Mouse (Mus musculus): ENCODE results near the gene Cd59b. TPM values are rescaled to one million over a fixed set of nuclear protein-coding genes. Genes with fewer than 3 reads are reported as not detected.

Gene Cd59b
- polyA plus RNA-seq, 1 experiment from 2014 or later = 11.6 TPM

GRCm38 (mm10) chr2:104030381-104030780, 39.3 kb upstream of the Cd59b start:
- TF ChIP-seq CTCF (IDR thresholded peaks at IDR 0.05; ENCODE audit: low read depth) = no peak
- Histone ChIP-seq H3K36me3 (ENCODE audit: insufficient read depth, low read length) (0 out of 2 replicates have a peak, but pooled peaks cover 8% of the 10 kb centered on the region), H3K4me3 (replicated peaks; ENCODE audit: low read depth, low read length) (no peak overlapping the region), H3K9me3 (replicated peaks; ENCODE audit: low read length) (no peaks in the 10 kb centered on the region), H3K27me3 (ENCODE audit: insufficient read depth, low read length) (no peaks in the 10 kb centered on the region), H3K4me2 (ENCODE audit: low read length) (no peak overlapping the region), H3K9ac (ENCODE audit: low read depth, low read length) (no peak overlapping the region), H3K4me1 (replicated peaks; ENCODE audit: insufficient read depth, low read length) (peaks cover 13% of the 10 kb centered on the region; the same call in 1 of the 2 replicates), H3K27ac (no peak overlapping the region)
- WGBS = 65% methylated on average over 3 of the region's 3 CpGs
- DNase-seq (ENCODE audit: low spot score) = no peak
- no peak for ATAC-seq (replicated peaks; ENCODE audit: low FRiP score, low read depth)

DNA sequence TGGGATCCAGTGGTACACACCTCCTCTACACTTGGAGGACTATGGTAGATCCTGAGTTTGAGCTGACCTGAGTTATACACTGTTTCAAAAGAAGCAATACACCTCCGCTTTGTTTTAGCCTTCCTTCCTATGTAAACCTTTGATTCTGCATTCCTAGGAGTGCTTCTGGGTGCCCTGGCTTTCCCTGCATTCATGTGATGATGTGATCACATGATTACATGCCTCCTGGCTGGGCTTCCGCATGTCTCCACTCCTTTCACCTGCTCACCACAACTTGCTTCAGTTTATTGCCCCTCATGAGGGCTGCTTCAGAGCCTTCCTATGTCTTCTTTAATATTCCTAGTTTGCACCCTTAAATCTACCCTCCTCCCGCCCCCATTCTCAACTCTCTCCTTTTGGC, 37.6 kb upstream of the Cd59b start:
- Histone ChIP-seq H3K27me3 (ENCODE audit: insufficient read depth, low read length) (no peaks in the 10 kb centered on the region), H3K27ac (no peak overlapping the region), H3K9ac (ENCODE audit: low read depth, low read length) (no peak overlapping the region), H3K9me3 (replicated peaks; ENCODE audit: low read length) (no peaks in the 10 kb centered on the region), H3K4me3 (replicated peaks; ENCODE audit: low read depth, low read length) (no peak overlapping the region), H3K36me3 (ENCODE audit: insufficient read depth, low read length) (0 out of 2 replicates have a peak, but pooled peaks cover 12% of the 10 kb centered on the region), H3K4me2 (ENCODE audit: low read length) (no peak overlapping the region), H3K4me1 (replicated peaks; ENCODE audit: insufficient read depth, low read length) (peaks cover 13% of the 10 kb centered on the region; the same call in 1 of the 2 replicates)
- ATAC-seq (replicated peaks; ENCODE audit: low FRiP score, low read depth) = no peak
- TF ChIP-seq CTCF (IDR thresholded peaks at IDR 0.05; ENCODE audit: low read depth) = no peak
- DNase-seq (ENCODE audit: low spot score) = no peak
- WGBS = 86% methylated on average over 3 of the region's 3 CpGs

- DNase-seq (ENCODE audit: low spot score) (peak; percentile 81), ATAC-seq (replicated peaks; ENCODE audit: low FRiP score, low read depth) (peak; percentile 40; the same call in 1 of the 2 replicates)
- no peak overlapping the region for H3K27ac ChIP-seq
- H3K9ac ChIP-seq (ENCODE audit: low read depth, low read length) = no peak overlapping the region
- peaks cover under 1% of the 10 kb centered on the region; the same call in 1 of the 2 replicates for H3K4me1 ChIP-seq (replicated peaks; ENCODE audit: insufficient read depth, low read length)
- no peak overlapping the region for H3K4me3 ChIP-seq (replicated peaks; ENCODE audit: low read depth, low read length)
- TF ChIP-seq CTCF (IDR thresholded peaks at IDR 0.05; ENCODE audit: low read depth) = peak; percentile 98
- 31% methylated on average over 3 of the region's 3 CpGs for WGBS
- H3K27me3 ChIP-seq (ENCODE audit: insufficient read depth, low read length) = no peaks in the 10 kb centered on the region
- 0 out of 2 replicates have a peak, but pooled peaks cover 16% of the 10 kb centered on the region for H3K36me3 ChIP-seq (ENCODE audit: insufficient read depth, low read length)
- H3K9me3 ChIP-seq (replicated peaks; ENCODE audit: low read length) = no peaks in the 10 kb centered on the region
- H3K4me2 ChIP-seq (ENCODE audit: low read length) = no peak overlapping the region
These were observed 34.7 kb upstream of the Cd59b start for GRCm38 (mm10) chr2:104034832-104035472.

- Histone ChIP-seq H3K4me1 (replicated peaks; ENCODE audit: insufficient read depth, low read length) (no peaks in the 10 kb centered on the region), H3K27me3 (ENCODE audit: insufficient read depth, low read length) (no peaks in the 10 kb centered on the region), H3K4me2 (ENCODE audit: low read length) (no peak overlapping the region), H3K4me3 (replicated peaks; ENCODE audit: low read depth, low read length) (no peak overlapping the region), H3K27ac (no peak overlapping the region), H3K36me3 (ENCODE audit: insufficient read depth, low read length) (0 out of 2 replicates have a peak, but pooled peaks cover 23% of the 10 kb centered on the region), H3K9me3 (replicated peaks; ENCODE audit: low read length) (no peaks in the 10 kb centered on the region), H3K9ac (ENCODE audit: low read depth, low read length) (no peak overlapping the region)
- WGBS = 93% methylated on average over 6 of the region's 6 CpGs
- DNase-seq (ENCODE audit: low spot score) = no peak
- no peak for TF ChIP-seq CTCF (IDR thresholded peaks at IDR 0.05; ENCODE audit: low read depth)
- ATAC-seq (replicated peaks; ENCODE audit: low FRiP score, low read depth) = no peak
These were observed 34.1 kb upstream of the Cd59b start for GRCm38 (mm10) chr2:104035595-104035994.

DNA sequence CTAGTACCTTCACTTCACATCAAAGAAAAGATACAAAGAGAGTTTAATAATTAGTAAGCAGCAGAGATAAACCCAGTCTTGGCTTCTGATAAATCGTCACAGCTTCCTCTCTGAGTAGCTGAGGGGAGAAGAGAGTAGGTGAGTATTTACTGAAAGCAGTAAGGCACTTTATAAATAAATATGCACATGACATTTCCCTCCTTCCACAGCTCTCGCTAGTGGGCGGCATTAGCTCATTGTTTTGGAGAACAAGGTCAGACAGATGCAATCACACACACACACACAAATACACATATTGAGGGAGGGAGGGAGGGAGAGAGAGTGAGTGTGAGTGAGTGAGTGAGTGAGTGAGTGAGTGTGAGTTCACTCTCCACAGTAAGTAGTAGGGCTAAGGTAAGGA, 33.3 kb upstream of the Cd59b start:
- 59% methylated on average over 3 of the region's 3 CpGs for WGBS
- no peak for TF ChIP-seq CTCF (IDR thresholded peaks at IDR 0.05; ENCODE audit: low read depth)
- ATAC-seq (replicated peaks; ENCODE audit: low FRiP score, low read depth) = no peak

DNA sequence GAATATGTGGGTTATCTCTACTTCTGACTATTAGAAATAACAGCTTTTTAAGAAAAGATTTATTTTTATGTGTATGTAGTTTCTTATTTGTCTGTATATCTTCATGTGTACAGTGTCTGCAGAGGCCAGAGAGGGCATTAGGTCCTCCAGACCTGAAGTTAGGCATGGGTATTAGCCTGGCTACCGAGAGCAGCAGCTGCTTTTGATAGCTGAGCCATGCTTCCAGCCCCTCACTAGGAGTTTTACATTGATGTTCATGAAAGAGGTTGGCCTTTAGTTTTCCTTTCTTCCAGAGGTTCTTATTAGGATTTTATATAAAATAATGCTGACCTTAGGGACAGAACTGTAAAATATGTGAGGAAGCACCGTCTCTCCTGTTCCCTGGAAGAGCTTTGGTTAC, 31.4 kb upstream of the Cd59b start:
- no peak for ATAC-seq (replicated peaks; ENCODE audit: low FRiP score, low read depth)
- no peak for DNase-seq (ENCODE audit: low spot score)
- H3K27me3 ChIP-seq (ENCODE audit: insufficient read depth, low read length) = no peaks in the 10 kb centered on the region
- H3K9me3 ChIP-seq (replicated peaks; ENCODE audit: low read length) = no peaks in the 10 kb centered on the region
- TF ChIP-seq CTCF (IDR thresholded peaks at IDR 0.05; ENCODE audit: low read depth) = no peak
- no peak overlapping the region for H3K27ac ChIP-seq
- no peak overlapping the region for H3K4me3 ChIP-seq (replicated peaks; ENCODE audit: low read depth, low read length)
- no peaks in the 10 kb centered on the region for H3K4me1 ChIP-seq (replicated peaks; ENCODE audit: insufficient read depth, low read length)
- H3K4me2 ChIP-seq (ENCODE audit: low read length) = no peak overlapping the region
- 68% methylated on average over 2 of the region's 2 CpGs for WGBS
- 0 out of 2 replicates have a peak, but pooled peaks cover 17% of the 10 kb centered on the region for H3K36me3 ChIP-seq (ENCODE audit: insufficient read depth, low read length)
- H3K9ac ChIP-seq (ENCODE audit: low read depth, low read length) = no peak overlapping the region

More for the DNA sequence above, 33.3 kb upstream of the Cd59b start:
- Histone ChIP-seq H3K4me3 (replicated peaks; ENCODE audit: low read depth, low read length) (no peak overlapping the region), H3K9ac (ENCODE audit: low read depth, low read length) (no peak overlapping the region), H3K4me2 (ENCODE audit: low read length) (no peak overlapping the region), H3K27ac (no peak overlapping the region), H3K4me1 (replicated peaks; ENCODE audit: insufficient read depth, low read length) (no peaks in the 10 kb centered on the region), H3K36me3 (ENCODE audit: insufficient read depth, low read length) (0 out of 2 replicates have a peak, but pooled peaks cover 23% of the 10 kb centered on the region), H3K9me3 (replicated peaks; ENCODE audit: low read length) (no peaks in the 10 kb centered on the region), H3K27me3 (ENCODE audit: insufficient read depth, low read length) (no peaks in the 10 kb centered on the region)
- no peak for DNase-seq (ENCODE audit: low spot score)

Data from kidney, postnatal 0 days (tissue).